In the genomic region with DNA sequence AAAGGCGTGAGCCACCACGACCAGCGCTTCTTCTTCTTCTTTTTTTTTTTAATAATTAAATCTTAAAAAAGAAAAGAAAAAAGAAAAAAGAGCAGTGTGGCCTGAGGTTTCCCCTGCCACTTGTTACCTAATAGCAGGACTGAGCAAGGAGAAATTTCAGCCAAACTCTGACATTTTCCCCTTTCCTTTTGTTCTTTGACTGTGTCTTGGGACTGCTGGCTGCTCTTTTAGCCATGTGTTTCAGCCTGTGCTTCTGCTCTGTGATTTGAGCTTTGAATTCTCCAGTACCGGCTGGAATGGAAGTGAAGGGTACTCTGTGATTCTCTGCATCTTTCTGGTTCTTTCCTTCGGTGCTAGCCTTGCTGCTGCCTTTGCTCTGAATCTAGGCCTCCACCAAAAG, we compare ENCODE assay signal across 23 mouse cellular contexts. TPM values are rescaled to one million over a fixed set of nuclear protein-coding genes. Genes with fewer than 3 reads are reported as not detected.
A peak's percentile ranks its signal among the peaks of the same experiment; 100 is the strongest.
DNase-seq lines count a peak whose midpoint lies in the region; ATAC-seq lines count a peak whose summit lies in the region.
"Had no signal": no experiment of that assay in that cellular context is flagged by ENCODE, and none has a peak within 500 bp of the region (broad histone marks: within the 10 kb centered on the region; RNA-seq: fewer than 3 reads in every experiment).

No protein-coding gene starts in this region.

- intact Hi-C loops in heart, postnatal 25 days (cut with DNase I): loop anchor here (5.0 kb wide), 3 partner anchors 49 to 199 kb away; partner anchors contain the start of gene Tas2r126

- DNase-seq in heart, adult 11 months: peak; percentile 80
- DNase-seq in heart, postnatal 25 days (ENCODE audit: low spot score): no peak
- DNase-seq in adipocyte (ENCODE audit: low spot score): peak; percentile 64
- peak; percentile 50 for DNase-seq in skeletal muscle tissue, adult 2 months (ENCODE audit: low read depth, low spot score)
- DNase-seq: adrenal gland, adult 2 months; adrenal gland, postnatal 10 days; adrenal gland, postnatal 25 days; B cell, adult 2 months; cerebellum, adult 11-12 months; cerebellum, adult 2 months; cerebellum, adult 9-11 months; cerebellum, postnatal 14 days; cerebellum, postnatal 36 days; embryo, embryonic 11 days had no signal

- no peak for ATAC-seq in megakaryocyte-erythroid progenitor cell, adult 5-6 weeks (replicated peaks; ENCODE audit: low FRiP score, low TSS enrichment, poor library complexity, severe bottlenecking)
- ATAC-seq: activated CD4-positive, CD25-positive, alpha-beta regulatory T cell, adult 4 months; CD4-positive, CD25-positive, alpha-beta regulatory T cell, adult 4 months; forebrain, embryonic 14.5 days; forebrain, embryonic 16.5 days; Patski had no signal

RNA-seq across cellular contexts. Expression of gene Epha1, which starts 10.3 kb away (rescaled TPM):
- under 1 TPM; 0.26 to 0.31 TPM for total RNA-seq in heart, postnatal 25 days (2021)
- total RNA-seq in megakaryocyte-erythroid progenitor cell, adult 5-6 weeks (2014; fragmentation: Nextera tagmentation): not detected in 2 replicates
- not detected in 2 replicates for total RNA-seq in megakaryocyte-erythroid progenitor cell, adult 5-6 weeks (2017)
- total RNA-seq: CH12.LX; common myeloid progenitor, adult 5-6 weeks; G1E had no signal

RNA-seq across cellular contexts. Expression of gene Tas2r143, which starts 16.7 kb away (rescaled TPM):
- under 1 TPM in 1 of 2 experiments, not detected in 1; 0.39 TPM for total RNA-seq in heart, postnatal 25 days (2021)
- 1.3 TPM in 1 of 2 replicates, not detected in the other for total RNA-seq in megakaryocyte-erythroid progenitor cell, adult 5-6 weeks (2014; fragmentation: Nextera tagmentation)
- not detected in 2 replicates for total RNA-seq in megakaryocyte-erythroid progenitor cell, adult 5-6 weeks (2017)
- total RNA-seq: CH12.LX; common myeloid progenitor, adult 5-6 weeks had no signal

RNA-seq across cellular contexts. Expression of gene Tas2r135, which starts 21.9 kb away (rescaled TPM):
- not detected for total RNA-seq in heart, postnatal 25 days (2021)
- not detected in 2 replicates for total RNA-seq in megakaryocyte-erythroid progenitor cell, adult 5-6 weeks (2014; fragmentation: Nextera tagmentation)
- not detected in 2 replicates for total RNA-seq in megakaryocyte-erythroid progenitor cell, adult 5-6 weeks (2017)
- total RNA-seq: CH12.LX; common myeloid progenitor, adult 5-6 weeks had no signal

RNA-seq across cellular contexts. Expression of gene Zyx, which starts 33.9 kb away (rescaled TPM):
- total RNA-seq in heart, postnatal 25 days (2021): 10 to 100 TPM; 57.1 to 59.8 TPM
- 43.6 and 51.9 TPM in 2 replicates for total RNA-seq in megakaryocyte-erythroid progenitor cell, adult 5-6 weeks (2014; fragmentation: Nextera tagmentation)
- 8.7 and 15.9 TPM in 2 replicates for total RNA-seq in megakaryocyte-erythroid progenitor cell, adult 5-6 weeks (2017)

RNA-seq across cellular contexts. Expression of gene Tas2r126, which starts 51.0 kb away (rescaled TPM):
- total RNA-seq in heart, postnatal 25 days (2021): not detected
- not detected in 2 replicates for total RNA-seq in megakaryocyte-erythroid progenitor cell, adult 5-6 weeks (2014; fragmentation: Nextera tagmentation)
- not detected in 2 replicates for total RNA-seq in megakaryocyte-erythroid progenitor cell, adult 5-6 weeks (2017)
- total RNA-seq: CH12.LX; common myeloid progenitor, adult 5-6 weeks; G1E had no signal
